Mouse (Mus musculus) kidney, postnatal 25 days (tissue): Measurements from ENCODE around the gene Cyp4f16.
A peak's percentile ranks its signal among the peaks of the same experiment; 100 is the strongest.
"Not testable (repeated sequence)": the region's sequence is repeated elsewhere in the genome, so short reads cannot be mapped to it uniquely, and the experiment has no call there.

Experiments used
- DNase-seq, 2 experiments: peaks; one replicate each; pipeline ENCODE4 v3.0.0; 2021; ENCODE audit warnings: mixed read lengths in 2 of 2

Gene Cyp4f16

GRCm38 (mm10) chr17:32550900-32551770, 14.8 kb downstream of the Cyp4f16 start:
- peak; percentile 75 to 79 for DNase-seq

DNA sequence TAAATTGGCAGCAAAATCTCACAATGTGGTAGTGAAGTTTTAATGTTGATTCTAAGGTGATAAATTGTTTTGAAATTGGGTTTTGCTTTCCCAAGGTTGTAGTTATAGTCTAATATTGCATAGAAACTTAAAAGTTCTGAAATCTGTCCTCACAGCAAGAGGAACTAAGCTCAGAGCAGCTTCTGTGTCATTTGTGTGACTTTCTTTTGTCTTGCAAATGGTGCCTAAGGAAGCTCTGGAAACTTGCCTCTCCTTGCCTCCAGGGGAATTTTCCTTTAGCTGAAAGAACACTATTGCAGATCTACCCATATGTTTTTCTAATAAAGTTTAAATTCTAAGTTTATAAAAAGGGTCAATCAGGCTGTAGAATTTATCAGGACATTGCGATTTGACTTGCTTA, 16.7 kb downstream of the Cyp4f16 start:
- not testable (repeated sequence) for DNase-seq

- DNase-seq = not testable (repeated sequence)
Measured at GRCm38 (mm10) chr17:32554368-32554767, 18.0 kb downstream of the Cyp4f16 start.

DNA sequence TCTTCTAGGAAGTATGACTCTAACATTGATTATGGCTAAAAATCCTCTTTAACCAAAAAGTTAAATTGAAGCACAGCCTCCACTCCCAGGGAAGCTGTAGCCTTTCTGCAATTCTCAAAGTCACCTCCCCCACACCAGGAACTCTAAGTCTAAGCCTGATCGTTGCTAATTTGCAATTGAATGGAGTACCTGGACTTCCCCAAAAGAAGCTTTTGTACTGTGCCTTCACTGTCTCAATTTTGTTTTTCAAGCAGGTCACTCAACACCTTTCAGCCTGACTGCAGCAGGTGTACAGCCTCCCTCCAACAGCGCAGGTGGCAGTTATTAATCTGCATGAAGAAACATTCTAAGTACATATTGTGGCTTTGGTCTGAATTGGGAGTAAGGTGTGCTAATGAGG, 26.9 kb downstream of the Cyp4f16 start:
- DNase-seq = not testable (repeated sequence)

GRCm38 (mm10) chr17:32573286-32573685, 36.9 kb downstream of the Cyp4f16 start:
- DNase-seq = not testable (repeated sequence)

DNA sequence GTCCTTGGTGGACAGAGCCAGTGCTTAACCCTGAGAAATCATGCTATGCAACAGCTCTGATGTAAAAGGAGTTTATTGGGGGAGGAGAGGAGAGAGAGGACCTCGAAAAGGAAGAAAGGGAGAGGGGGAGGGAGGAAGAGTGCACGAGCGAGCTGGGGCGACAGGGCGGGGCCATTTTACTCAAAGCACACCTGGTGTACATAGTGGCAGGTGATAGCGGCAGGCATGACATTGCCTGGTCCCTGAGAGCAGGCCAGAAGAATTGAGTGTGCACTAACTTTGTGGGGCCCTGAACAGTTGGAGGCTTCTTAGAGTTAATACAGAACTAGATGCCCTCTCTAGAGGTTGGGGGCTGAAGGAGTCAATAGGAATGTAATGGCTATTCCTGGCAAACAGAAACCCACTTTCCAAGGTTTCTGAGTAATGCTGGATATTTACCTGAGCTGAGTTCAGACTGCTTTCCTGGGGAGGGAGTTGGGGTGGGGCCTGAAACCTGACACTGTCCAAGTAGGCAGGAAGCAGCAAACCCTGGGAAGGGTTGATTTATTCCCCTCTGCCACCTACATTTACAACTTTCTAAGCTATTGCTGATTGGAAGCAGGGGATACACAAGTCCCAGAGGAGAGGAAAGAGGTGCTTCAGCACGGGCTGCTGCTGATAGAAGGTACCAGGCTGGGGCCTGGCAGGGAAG, 41.3 kb downstream of the Cyp4f16 start:
- no peak for DNase-seq

GRCm38 (mm10) chr17:32596494-32596893, 60.1 kb downstream of the Cyp4f16 start:
- DNase-seq = no peak
